In the genomic region with DNA sequence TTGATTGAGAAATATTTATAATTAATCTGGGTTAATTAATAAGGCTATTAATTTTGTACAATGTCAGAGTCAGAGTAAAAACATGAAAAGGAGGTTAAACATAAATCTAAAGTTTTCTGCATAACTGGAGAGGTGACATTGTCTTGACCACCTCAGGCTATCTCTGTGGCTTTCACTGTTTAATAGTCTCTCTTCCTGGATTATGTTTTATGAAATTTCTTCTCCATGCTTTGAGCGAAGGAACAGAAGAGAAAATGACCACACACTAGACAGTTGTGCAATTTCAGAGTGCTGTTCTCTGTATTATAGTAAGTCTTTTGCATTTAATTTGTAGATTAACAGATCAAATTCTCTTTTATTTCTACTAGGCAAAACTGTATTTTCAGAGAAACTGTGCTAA, we compare ENCODE assay signal across 34 mouse cellular contexts.
"Had no signal": no experiment of that assay in that cellular context is flagged by ENCODE, and none has a peak within 500 bp of the region (broad histone marks: within the 10 kb centered on the region; RNA-seq: fewer than 3 reads in every experiment).

No protein-coding gene starts in this region.

- H3K9me3 ChIP-seq: heart, embryonic 10.5 days; heart, embryonic 12.5 days; heart, embryonic 13.5 days; heart, embryonic 15.5 days; hindbrain, embryonic 10.5 days; hindbrain, embryonic 12.5 days; hindbrain, embryonic 13.5 days; hindbrain, embryonic 15.5 days; intestine, embryonic 15.5 days; kidney, embryonic 15.5 days had no signal

- H3K4me3 ChIP-seq: heart, embryonic 10.5 days; heart, embryonic 12.5 days; heart, embryonic 13.5 days; heart, embryonic 15.5 days; hindbrain, embryonic 10.5 days; hindbrain, embryonic 12.5 days; hindbrain, embryonic 13.5 days; hindbrain, embryonic 15.5 days; intestine, embryonic 15.5 days; kidney, embryonic 15.5 days; left cerebral cortex, adult 2 months had no signal

- H3K4me2 ChIP-seq: heart, embryonic 11.5 days; heart, embryonic 12.5 days; heart, embryonic 13.5 days; heart, embryonic 15.5 days; hindbrain, embryonic 12.5 days; hindbrain, embryonic 13.5 days; hindbrain, embryonic 14.5 days; hindbrain, embryonic 15.5 days; intestine, embryonic 15.5 days; kidney, embryonic 15.5 days had no signal

- H3K27me3 ChIP-seq: heart, embryonic 12.5 days; heart, embryonic 13.5 days; heart, embryonic 15.5 days; hindbrain, embryonic 12.5 days; hindbrain, embryonic 13.5 days; hindbrain, embryonic 15.5 days; intestine, embryonic 15.5 days; kidney, embryonic 15.5 days had no signal

- H3K27ac ChIP-seq: heart, embryonic 10.5 days; heart, embryonic 13.5 days; heart, embryonic 15.5 days; hindbrain, embryonic 10.5 days; hindbrain, embryonic 12.5 days; hindbrain, embryonic 13.5 days; hindbrain, embryonic 14.5 days; hindbrain, embryonic 15.5 days; hindbrain, postnatal 0 days; intestine, embryonic 15.5 days; kidney, embryonic 15.5 days; kidney, postnatal 0 days; left cerebral cortex, adult 2 months had no signal

- H3K4me1 ChIP-seq: heart, embryonic 10.5 days; heart, embryonic 12.5 days; heart, embryonic 13.5 days; heart, embryonic 15.5 days; hindbrain, embryonic 10.5 days; hindbrain, embryonic 12.5 days; hindbrain, embryonic 13.5 days; hindbrain, embryonic 15.5 days; intestine, embryonic 15.5 days; kidney, embryonic 15.5 days had no signal

- H3K36me3 ChIP-seq: heart, embryonic 10.5 days; heart, embryonic 12.5 days; heart, embryonic 13.5 days; heart, embryonic 15.5 days; hindbrain, embryonic 10.5 days; hindbrain, embryonic 12.5 days; hindbrain, embryonic 13.5 days; hindbrain, embryonic 15.5 days; intestine, embryonic 15.5 days; kidney, embryonic 15.5 days had no signal

- H3K9ac ChIP-seq: heart, embryonic 12.5 days; heart, embryonic 13.5 days; heart, embryonic 15.5 days; hindbrain, embryonic 12.5 days; hindbrain, embryonic 13.5 days; hindbrain, embryonic 14.5 days; hindbrain, embryonic 15.5 days; intestine, embryonic 15.5 days; kidney, embryonic 15.5 days had no signal

- ATAC-seq: hindbrain, embryonic 16.5 days; hindbrain, postnatal 0 days; inflammation-experienced regulatory T-cells, adult 6 months; intestine, embryonic 15.5 days; intestine, embryonic 16.5 days; intestine, postnatal 0 days had no signal

- DNase-seq: heart, postnatal 10 days; heart, postnatal 14 days; heart, postnatal 36 days; heart, postnatal 4 days; kidney, adult 11 months; kidney, adult 18-20 months; kidney, adult 2 months; kidney, adult 8-10 months; kidney, adult 9 months; kidney, postnatal 10 days; kidney, postnatal 14 days; kidney, postnatal 25 days; kidney, postnatal 36 days; kidney, postnatal 4 days; layer of hippocampus, adult 9-11 months had no signal
